8 mouse cellular contexts compared by ENCODE assay signal in the genomic region with DNA sequence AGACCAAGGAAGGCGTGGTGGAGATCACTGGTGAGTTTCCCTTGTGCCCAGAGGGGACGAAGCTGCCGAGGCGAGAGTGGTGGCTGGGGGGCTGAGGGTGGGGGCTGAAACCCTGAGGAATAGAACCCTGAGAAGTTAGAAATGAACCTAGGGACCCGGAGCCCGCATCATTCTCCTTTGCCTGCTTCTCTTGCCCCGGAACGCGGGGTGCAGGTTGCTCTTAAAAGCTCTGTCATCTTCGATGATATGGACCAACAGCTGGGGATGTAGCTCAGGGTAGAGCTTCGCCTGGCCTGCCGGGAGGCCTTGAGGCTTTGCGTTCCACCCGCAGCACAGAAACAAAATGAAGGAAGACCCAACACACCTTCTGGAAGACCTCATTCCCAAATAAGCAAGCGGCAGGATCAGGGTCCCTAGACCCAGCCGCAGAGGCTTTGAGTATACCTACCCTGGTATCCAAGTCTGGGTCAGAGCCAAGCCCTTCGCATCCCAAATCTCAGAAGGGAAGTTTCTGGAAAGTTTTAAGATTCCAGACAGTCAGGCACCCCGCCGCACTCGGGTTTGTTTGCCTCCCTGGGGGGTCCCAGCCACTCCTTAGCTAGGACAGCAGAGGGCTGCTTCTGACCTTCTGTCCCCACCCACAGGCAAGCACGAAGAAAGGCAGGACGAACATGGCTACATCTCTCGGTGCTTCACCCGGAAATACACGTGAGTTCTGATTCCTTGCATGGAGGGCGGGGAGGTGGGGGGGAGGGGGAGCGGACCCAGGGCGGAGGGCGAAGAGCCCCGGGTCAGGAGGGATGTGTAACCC. TPM values are rescaled to one million over a fixed set of nuclear protein-coding genes. Genes with fewer than 3 reads are reported as not detected.
DNase-seq lines count a peak whose midpoint lies in the region; ATAC-seq and TF ChIP-seq lines count a peak whose summit lies in the region.

No protein-coding gene starts in this region.

- TF ChIP-seq POLR2A in cerebellum, adult 2 months (IDR thresholded peaks at IDR 0.05; ENCODE audit: borderline replicate concordance, insufficient read depth, low read length): no peak

- peak overlapping the region; percentile 35 for H3K9ac ChIP-seq in embryonic facial prominence, embryonic 15.5 days
- H3K9ac ChIP-seq in intestine, embryonic 15.5 days: peak overlapping the region; percentile 37
- H3K9ac ChIP-seq in midbrain, embryonic 14.5 days (replicated peaks; ENCODE audit: low read length): no peak overlapping the region

- TF ChIP-seq CTCF in cerebellum, adult 2 months (IDR thresholded peaks at IDR 0.05; ENCODE audit: borderline replicate concordance, insufficient read depth, low read depth, low read length): no peak

- H3K4me2 ChIP-seq in embryonic facial prominence, embryonic 15.5 days (replicated peaks): peak overlapping the region; percentile 59
- peak overlapping the region; percentile 56 for H3K4me2 ChIP-seq in intestine, embryonic 15.5 days (replicated peaks)
- H3K4me2 ChIP-seq in midbrain, embryonic 14.5 days (ENCODE audit: low read length): peak overlapping the region; percentile 5

- no peaks in the 10 kb centered on the region for H3K4me1 ChIP-seq in cerebellum, adult 2 months (ENCODE audit: control insufficient read depth, insufficient read depth, low read length)
- H3K4me1 ChIP-seq in embryonic facial prominence, embryonic 15.5 days: peaks cover 31% of the 10 kb centered on the region
- H3K4me1 ChIP-seq in intestine, embryonic 15.5 days (replicated peaks): peaks cover 8% of the 10 kb centered on the region
- H3K4me1 ChIP-seq in midbrain, embryonic 14.5 days (ENCODE audit: control insufficient read depth, insufficient read depth, low read length): 0 out of 2 replicates have a peak, but pooled peaks cover 4% of the 10 kb centered on the region

- no peaks in the 10 kb centered on the region for H3K9me3 ChIP-seq in embryonic facial prominence, embryonic 15.5 days (replicated peaks)
- H3K9me3 ChIP-seq in intestine, embryonic 15.5 days: no peaks in the 10 kb centered on the region
- H3K9me3 ChIP-seq in midbrain, embryonic 14.5 days (ENCODE audit: control insufficient read depth, low read length): no peaks in the 10 kb centered on the region

- no peaks in the 10 kb centered on the region for H3K36me3 ChIP-seq in embryonic facial prominence, embryonic 15.5 days
- H3K36me3 ChIP-seq in intestine, embryonic 15.5 days: no peaks in the 10 kb centered on the region
- H3K36me3 ChIP-seq in midbrain, embryonic 14.5 days (ENCODE audit: control insufficient read depth, insufficient read depth, low read length): no peaks in the 10 kb centered on the region

- 4% methylated on average over 30 of the region's 30 CpGs for WGBS in cerebellum, adult 2 months
- WGBS in embryonic facial prominence, embryonic 15.5 days: 2% methylated on average over 30 of the region's 30 CpGs
- 2% methylated on average over 30 of the region's 30 CpGs for WGBS in intestine, embryonic 15.5 days
- 3% methylated on average over 30 of the region's 30 CpGs for WGBS in midbrain, embryonic 14.5 days

- peak overlapping the region; percentile 6 for H3K4me3 ChIP-seq in cerebellum, adult 2 months (replicated peaks; ENCODE audit: insufficient read depth, low read depth, low read length)
- H3K4me3 ChIP-seq in embryonic facial prominence, embryonic 15.5 days (replicated peaks): peak overlapping the region; percentile 44
- peak overlapping the region; percentile 36 for H3K4me3 ChIP-seq in intestine, embryonic 15.5 days (replicated peaks)
- H3K4me3 ChIP-seq in midbrain, embryonic 14.5 days (replicated peaks; ENCODE audit: low read depth, low read length): 0 out of 2 replicates have a peak overlapping the region, but pooled peaks have one; percentile 12

- peak in 1 of 2 experiments; percentile 13 for DNase-seq in cerebellum, adult 2 months
- DNase-seq in cerebellum, postnatal 10 days: no peak
- no peak for DNase-seq in midbrain, embryonic 14.5 days
- DNase-seq in frontal cortex, adult 2 months (ENCODE audit: extremely low spot score in 1 of 2, low spot score in 1 of 2): no peak
- no peak for DNase-seq in frontal cortex, postnatal 14 days (ENCODE audit: low spot score in 2 of 2)
- DNase-seq in gastrocnemius, adult 8-10 months (ENCODE audit: low spot score in 2 of 2): no peak

- ATAC-seq in embryonic facial prominence, embryonic 15.5 days (ENCODE audit: insufficient number of reproducible peaks, low FRiP score, low TSS enrichment, low read depth): no peak
- ATAC-seq in intestine, embryonic 15.5 days: peak; percentile 26; the same call in 1 of the 2 replicates
- ATAC-seq in midbrain, embryonic 14.5 days (ENCODE audit: low FRiP score, low TSS enrichment): no peak

- H3K27ac ChIP-seq in cerebellum, adult 2 months (ENCODE audit: insufficient read depth, low read length): no peak overlapping the region
- peak overlapping the region; percentile 58; the same call in 1 of the 2 replicates for H3K27ac ChIP-seq in embryonic facial prominence, embryonic 15.5 days (replicated peaks)
- H3K27ac ChIP-seq in intestine, embryonic 15.5 days: 0 out of 2 replicates have a peak overlapping the region, but pooled peaks have one; percentile 15
- no peak overlapping the region for H3K27ac ChIP-seq in midbrain, embryonic 14.5 days (replicated peaks; ENCODE audit: low read depth, low read length)

- peaks cover 2% of the 10 kb centered on the region; the same call in 1 of the 2 replicates for H3K27me3 ChIP-seq in cerebellum, adult 2 months (ENCODE audit: control insufficient read depth, insufficient read depth, low read length)
- no peaks in the 10 kb centered on the region; the same call in 1 of the 2 replicates for H3K27me3 ChIP-seq in embryonic facial prominence, embryonic 15.5 days
- H3K27me3 ChIP-seq in intestine, embryonic 15.5 days (replicated peaks): peaks cover 6% of the 10 kb centered on the region
- peaks cover 13% of the 10 kb centered on the region; the same call in 1 of the 2 replicates for H3K27me3 ChIP-seq in midbrain, embryonic 14.5 days (ENCODE audit: control insufficient read depth, insufficient read depth, low read length)

RNA-seq across cellular contexts. Expression of a gene that starts 0.9 kb away (rescaled TPM):
- 42.9 and 49.2 TPM in 2 replicates for polyA plus RNA-seq in cerebellum, adult 2 months (2012; rRNA removed)
- polyA plus RNA-seq in embryonic facial prominence, embryonic 15.5 days (2015; fragmentation: Nextera tagmentation; extraction: Ambion mirVana): 803 and 821 TPM in 2 replicates
- 113 and 116 TPM in 2 replicates for polyA plus RNA-seq in intestine, embryonic 15.5 days (2015; fragmentation: Nextera tagmentation; extraction: Ambion mirVana)
- 5.5 and 6.4 TPM in 2 replicates for polyA plus RNA-seq in midbrain, embryonic 14.5 days (2014; fragmentation: Nextera tagmentation; extraction: Ambion mirVana)
- 29.6 and 40.7 TPM in 2 replicates for polyA plus RNA-seq in frontal cortex, adult 2 months (2012; rRNA removed)
- total RNA-seq in gastrocnemius, adult 8-10 months (2022): 100 to 1,000 TPM; 202 to 250 (median 231) TPM

RNA-seq across cellular contexts. Expression of a gene that starts 45.8 kb away (rescaled TPM):
- 445 and 493 TPM in 2 replicates for polyA plus RNA-seq in cerebellum, adult 2 months (2012; rRNA removed)
- 149 and 156 TPM in 2 replicates for polyA plus RNA-seq in embryonic facial prominence, embryonic 15.5 days (2015; fragmentation: Nextera tagmentation; extraction: Ambion mirVana)
- polyA plus RNA-seq in intestine, embryonic 15.5 days (2015; fragmentation: Nextera tagmentation; extraction: Ambion mirVana): 151 and 154 TPM in 2 replicates
- 420 and 582 TPM in 2 replicates for polyA plus RNA-seq in midbrain, embryonic 14.5 days (2014; fragmentation: Nextera tagmentation; extraction: Ambion mirVana)
- 528 and 551 TPM in 2 replicates for polyA plus RNA-seq in frontal cortex, adult 2 months (2012; rRNA removed)
- 100 to 1,000 TPM; 306 to 315 (median 309) TPM for total RNA-seq in gastrocnemius, adult 8-10 months (2022)

Comparison
In these comparisons a context has a peak if more than half of its experiments do, and no peak if none do; other contexts are left out.
1. H3K27ac ChIP-seq: peak in embryonic facial prominence, embryonic 15.5 days (single experiment) and intestine, embryonic 15.5 days (single experiment); none in cerebellum, adult 2 months (single experiment) and midbrain, embryonic 14.5 days (single experiment).
2. H3K4me2 ChIP-seq: peak in every context shown above with its lines; median percentile 59 in embryonic facial prominence, embryonic 15.5 days; 56 in intestine, embryonic 15.5 days; 5 in midbrain, embryonic 14.5 days.
3. Peak in every context shown above with its lines, with median percentiles within 50 percentile points of each other: H3K4me3 ChIP-seq.